Mouse (Mus musculus) retina, postnatal 1 day (tissue): ENCODE measurements around the gene 4930442H23Rik.
"Not testable (repeated sequence)": the region's sequence is repeated elsewhere in the genome, so short reads cannot be mapped to it uniquely, and the experiment has no call there.

Experiments
- DNase-seq: peaks from one replicate; pipeline ENCODE4 v3.0.0-alpha.2; 2012

The 4930442H23Rik gene

GRCm38 (mm10) chr10:81197305-81197704 lies 13.7 kb upstream of the 4930442H23Rik start:
- DNase-seq, result no peak

DNA sequence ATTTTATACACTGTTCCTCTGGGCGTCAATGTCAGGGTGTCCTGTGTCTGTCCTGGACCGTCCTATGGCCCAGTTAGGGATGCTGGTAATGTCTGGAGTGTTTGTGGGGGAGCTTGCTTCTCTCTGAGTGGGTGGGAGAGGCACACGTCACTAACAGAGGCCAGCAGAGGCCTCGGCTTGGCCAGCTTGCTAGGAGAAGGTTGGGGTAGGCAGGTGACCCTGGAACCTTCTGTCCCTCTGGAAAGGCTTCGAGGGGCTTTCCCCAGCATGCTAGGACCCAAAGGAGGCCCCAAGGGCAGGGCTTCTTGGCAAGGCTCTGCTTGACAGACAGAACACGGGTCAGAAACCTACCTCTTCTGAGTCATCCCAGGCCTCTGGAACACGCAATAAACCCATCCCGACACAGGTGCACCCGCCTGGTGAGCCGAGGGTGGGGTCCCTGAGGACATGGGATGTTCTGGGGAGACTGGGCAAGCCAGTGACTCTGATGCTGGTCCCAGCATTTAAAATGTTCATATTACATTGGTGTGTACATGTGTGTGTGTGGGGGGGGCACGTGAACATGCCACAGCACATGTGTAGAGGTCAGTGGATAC lies 12.9 kb upstream of the 4930442H23Rik start:
- no peak for DNase-seq

DNA sequence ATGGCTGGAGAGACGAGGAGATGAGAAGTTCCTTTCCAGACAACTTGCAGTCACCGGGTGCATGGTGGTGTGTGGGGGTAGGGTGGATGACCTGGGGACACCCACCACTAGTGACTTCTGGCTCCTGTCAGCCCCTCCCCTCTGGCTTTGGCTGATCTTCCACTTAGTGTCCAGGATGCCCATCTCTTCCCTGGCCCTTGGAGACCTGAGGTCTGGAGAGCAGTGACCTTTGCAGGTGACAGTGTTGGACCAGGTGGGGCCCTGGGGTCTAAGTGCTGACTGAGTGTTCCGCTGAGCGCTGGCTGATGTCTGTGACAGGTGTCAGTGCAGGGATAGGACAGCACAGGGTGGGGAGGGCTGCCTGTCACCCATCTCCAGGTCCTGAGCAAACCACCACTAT lies 11.7 kb upstream of the 4930442H23Rik start:
- DNase-seq, result no peak

- no peak for DNase-seq
Observed at GRCm38 (mm10) chr10:81193991-81194774, 10.5 kb upstream of the 4930442H23Rik start.

- DNase-seq, result peak; percentile 68
Observed at GRCm38 (mm10) chr10:81192968-81193501, 9.4 kb upstream of the 4930442H23Rik start.

GRCm38 (mm10) chr10:81192270-81192967 lies 8.8 kb upstream of the 4930442H23Rik start:
- peak; percentile 90 for DNase-seq

DNA sequence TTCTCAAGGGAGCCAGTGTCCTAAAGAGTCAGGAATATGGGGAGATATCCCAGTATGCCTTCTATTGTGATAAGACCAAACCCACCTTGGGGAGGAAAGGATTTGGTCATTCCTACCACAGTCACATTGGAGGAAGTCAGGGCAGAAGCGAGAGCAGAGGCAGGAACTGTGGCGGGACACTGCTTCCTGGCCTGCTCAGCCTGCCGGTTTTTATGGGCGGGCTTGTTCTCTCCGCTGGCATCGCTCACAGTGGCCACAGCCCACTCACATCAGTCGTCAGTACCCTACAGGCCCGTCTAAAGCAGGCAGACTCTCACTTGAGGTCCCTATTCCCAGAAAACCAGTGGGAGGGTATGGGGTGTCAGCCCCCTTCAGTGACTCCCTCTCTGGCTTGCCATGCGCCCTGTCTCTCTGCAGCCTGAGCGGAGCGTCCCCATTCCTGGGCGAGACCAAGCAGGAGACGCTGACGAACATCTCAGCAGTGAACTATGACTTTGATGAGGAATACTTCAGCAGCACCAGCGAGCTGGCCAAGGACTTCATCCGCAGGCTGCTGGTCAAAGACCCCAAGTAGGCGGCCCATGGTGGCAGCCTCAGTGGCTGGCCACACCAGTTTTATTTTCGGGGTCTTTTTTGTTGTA lies 7.8 kb upstream of the 4930442H23Rik start:
- no peak for DNase-seq

DNA sequence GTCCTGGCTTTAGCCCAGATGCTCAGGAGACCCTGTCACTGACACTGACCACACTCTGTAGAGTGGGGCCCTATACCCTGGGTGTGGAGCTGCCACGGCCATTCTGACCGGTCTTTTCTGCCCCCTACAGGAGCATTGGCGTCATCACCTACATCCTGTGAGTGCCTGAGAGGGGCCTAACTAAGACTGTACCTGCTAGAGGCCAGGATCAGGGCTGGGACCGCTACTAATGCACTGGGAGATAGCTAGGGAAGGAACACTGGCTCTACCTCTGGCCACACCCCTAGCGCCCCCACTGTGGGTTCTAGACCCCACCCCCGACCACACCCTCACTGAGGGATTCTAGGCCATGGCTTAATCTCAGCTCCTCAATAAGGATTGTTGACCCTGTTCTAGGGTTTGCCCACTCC lies 7.3 kb upstream of the 4930442H23Rik start:
- DNase-seq, result no peak

GRCm38 (mm10) chr10:81190236-81190911 lies 6.7 kb upstream of the 4930442H23Rik start:
- peak; percentile 40 for DNase-seq

DNA sequence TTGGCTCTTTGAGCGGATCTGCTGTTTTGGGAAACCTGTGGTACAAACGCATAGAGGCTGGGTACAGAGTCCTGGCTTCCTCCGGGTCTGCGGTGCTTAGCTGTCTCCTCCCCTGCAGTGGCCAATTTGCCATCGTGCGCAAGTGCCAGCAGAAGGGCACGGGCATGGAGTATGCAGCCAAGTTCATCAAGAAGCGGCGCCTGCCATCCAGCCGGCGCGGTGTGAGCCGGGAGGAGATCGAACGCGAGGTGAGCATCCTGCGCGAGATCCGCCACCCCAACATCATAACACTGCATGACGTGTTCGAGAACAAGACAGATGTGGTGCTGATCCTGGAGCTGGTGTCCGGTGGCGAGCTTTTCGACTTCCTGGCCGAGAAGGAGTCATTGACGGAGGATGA lies 6.2 kb upstream of the 4930442H23Rik start:
- no peak for DNase-seq

GRCm38 (mm10) chr10:81187161-81187560 lies 3.5 kb upstream of the 4930442H23Rik start:
- no peak for DNase-seq

DNA sequence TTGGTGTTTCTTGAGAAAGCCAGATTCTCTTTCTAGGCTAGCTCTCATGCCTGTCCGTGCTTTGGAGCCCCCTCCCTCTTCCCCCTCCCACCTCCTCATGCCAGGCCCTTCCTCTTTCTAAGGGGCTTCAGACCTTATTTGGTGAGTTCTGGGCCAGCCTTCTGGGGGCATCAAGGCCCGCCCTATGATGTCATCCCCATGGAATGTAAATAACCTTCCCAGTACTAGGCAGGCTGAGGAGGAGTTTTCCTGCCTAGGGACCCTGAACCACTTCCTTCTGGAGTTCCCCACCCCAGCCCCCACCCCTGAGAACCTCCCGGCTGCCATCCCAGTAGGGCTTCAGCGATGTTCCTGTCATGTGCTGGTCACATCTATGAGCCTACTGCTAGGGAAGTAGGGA lies 1.1 kb upstream of the 4930442H23Rik start:
- no peak for DNase-seq

- peak; percentile 100 for DNase-seq
Observed at GRCm38 (mm10) chr10:81182336-81183333, 1.0 kb downstream of the 4930442H23Rik start, which contains the start of gene Dapk3. Dapk3 (plus strand) TSS chr10:81183005.

GRCm38 (mm10) chr10:81181860-81182259 lies 1.8 kb downstream of the 4930442H23Rik start:
- not testable (repeated sequence) for DNase-seq

- DNase-seq, result no peak
Observed at GRCm38 (mm10) chr10:81180946-81181345, 2.7 kb downstream of the 4930442H23Rik start.

DNA sequence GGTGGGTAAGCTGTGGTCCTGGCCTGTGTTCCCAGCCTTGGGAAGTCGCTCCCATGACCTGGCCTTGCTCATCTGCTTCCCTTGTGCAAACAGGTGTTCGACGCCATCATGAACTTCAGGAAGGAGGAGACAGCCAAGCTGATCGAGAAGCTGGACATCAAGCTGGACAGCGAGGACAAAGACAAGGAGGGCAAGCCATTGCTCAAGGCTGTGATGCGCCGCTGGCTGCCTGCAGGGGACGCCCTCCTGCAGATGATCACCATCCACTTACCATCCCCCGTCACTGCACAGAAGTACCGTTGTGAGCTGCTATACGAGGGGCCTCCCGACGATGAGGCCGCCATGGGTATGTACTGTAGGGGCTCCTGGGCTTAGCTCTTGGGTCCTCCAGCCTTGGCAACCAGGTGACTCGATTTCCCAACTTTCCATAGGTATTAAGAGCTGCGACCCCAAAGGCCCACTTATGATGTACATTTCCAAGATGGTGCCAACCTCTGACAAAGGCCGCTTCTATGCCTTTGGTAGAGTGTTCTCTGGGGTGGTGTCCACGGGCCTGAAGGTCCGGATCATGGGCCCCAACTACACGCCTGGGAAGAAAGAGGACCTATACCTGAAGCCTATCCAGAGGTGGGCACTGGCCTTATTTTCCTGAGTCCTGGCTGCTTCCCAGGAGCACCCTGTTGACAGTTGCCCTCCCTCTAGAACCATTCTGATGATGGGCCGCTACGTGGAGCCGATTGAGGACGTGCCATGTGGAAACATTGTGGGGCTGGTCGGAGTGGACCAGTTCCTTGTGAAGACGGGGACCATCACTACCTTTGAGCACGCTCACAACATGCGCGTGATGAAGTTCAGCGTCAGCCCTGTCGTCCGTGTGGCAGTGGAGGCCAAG lies 4.0 kb downstream of the 4930442H23Rik start:
- no peak for DNase-seq

GRCm38 (mm10) chr10:81178927-81179326 lies 4.7 kb downstream of the 4930442H23Rik start:
- no peak for DNase-seq

GRCm38 (mm10) chr10:81177958-81178712 lies 5.5 kb downstream of the 4930442H23Rik start:
- no peak for DNase-seq

DNA sequence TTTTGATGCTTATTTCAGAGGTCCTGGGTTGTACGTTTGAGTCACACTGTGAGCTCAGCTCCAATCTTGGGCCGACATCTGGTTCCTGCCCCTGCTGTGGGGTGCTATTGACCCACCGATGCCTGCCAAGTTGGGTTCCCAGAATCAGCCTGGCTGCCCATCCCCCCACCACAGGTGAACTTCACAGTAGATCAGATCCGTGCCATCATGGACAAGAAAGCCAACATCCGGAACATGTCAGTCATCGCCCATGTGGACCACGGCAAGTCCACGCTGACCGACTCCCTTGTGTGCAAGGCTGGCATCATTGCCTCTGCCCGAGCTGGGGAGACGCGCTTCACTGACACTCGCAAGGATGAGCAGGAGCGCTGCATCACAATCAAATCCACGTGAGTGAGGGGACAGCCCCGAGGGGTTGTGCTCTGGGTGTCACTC lies 6.1 kb downstream of the 4930442H23Rik start:
- no peak for DNase-seq
